Mouse (Mus musculus) left cerebral cortex, adult 11 months (tissue): ENCODE data around the gene Gm7102.
"Not testable (repeated sequence)": the region's sequence is repeated elsewhere in the genome, so short reads cannot be mapped to it uniquely, and the experiment has no call there.

Source experiments
- DNase-seq: peaks from one replicate; pipeline ENCODE4 v3.0.0; 2022; ENCODE audit warnings: low spot score

Gene Gm7102

GRCm38 (mm10) chr19:61175756-61176324, at the start of gene Gm7102:
TSS of gene Gm7102 (minus strand) at chr19:61176309.
- no peak for DNase-seq

- no peak for DNase-seq
These were observed 48.8 kb upstream of the Gm7102 start for GRCm38 (mm10) chr19:61224678-61225525.

- DNase-seq = no peak
These were observed 47.7 kb upstream of the Gm7102 start for GRCm38 (mm10) chr19:61223706-61224328.

GRCm38 (mm10) chr19:61207506-61207905, 31.4 kb upstream of the Gm7102 start:
- not testable (repeated sequence) for DNase-seq

GRCm38 (mm10) chr19:61199836-61200235, 23.7 kb upstream of the Gm7102 start:
- DNase-seq = no peak

- peak; percentile 82 for DNase-seq
These were observed 23.2 kb upstream of the Gm7102 start for GRCm38 (mm10) chr19:61199316-61199715.

GRCm38 (mm10) chr19:61183590-61183989, 7.5 kb upstream of the Gm7102 start, which contains the start of gene Gm6020:
TSS of gene Gm6020 (plus strand) at chr19:61183890.
- DNase-seq = not testable (repeated sequence)

- DNase-seq = no peak
These were observed 24.2 kb downstream of the Gm7102 start for GRCm38 (mm10) chr19:61151701-61152420.

GRCm38 (mm10) chr19:61151372-61151700, 24.8 kb downstream of the Gm7102 start:
- no peak for DNase-seq

GRCm38 (mm10) chr19:61141299-61141698, 34.8 kb downstream of the Gm7102 start:
- DNase-seq = no peak

- peak; percentile 90 for DNase-seq
These were observed 35.5 kb downstream of the Gm7102 start, which contains the start of gene Zfp950 for GRCm38 (mm10) chr19:61140342-61141206. TSS of gene Zfp950 (minus strand) at chr19:61140840.

- no peak for DNase-seq
These were observed 37.5 kb downstream of the Gm7102 start for GRCm38 (mm10) chr19:61138655-61139054.

- DNase-seq = no peak
These were observed 45.0 kb downstream of the Gm7102 start for GRCm38 (mm10) chr19:61131096-61131495.
